Mouse (Mus musculus): ENCODE measurements around the gene Glis2.

Gene Glis2

DNA sequence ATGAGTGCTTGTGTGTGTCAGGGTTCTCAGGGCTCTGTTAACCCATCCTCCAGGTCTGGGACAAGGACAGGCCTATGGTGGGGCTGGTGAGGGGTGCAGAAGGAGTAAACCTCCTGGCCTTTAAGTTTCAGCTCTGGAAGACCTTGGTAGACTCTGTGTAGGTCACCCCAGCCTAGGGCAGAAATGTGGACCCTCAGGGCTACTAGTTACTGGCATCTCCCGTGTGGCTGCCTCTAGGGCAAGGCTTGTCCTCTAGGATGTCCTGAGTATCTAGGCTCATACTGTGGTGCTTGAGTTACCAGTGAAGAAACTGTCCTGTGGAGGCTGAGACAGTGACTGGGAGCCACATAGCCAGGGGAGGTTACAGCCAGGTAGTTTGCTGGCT, 8.9 kb downstream of the Glis2 start:
- DNase-seq (ENCODE audit: low read depth, low spot score), result no peak

- no peak for DNase-seq (ENCODE audit: low read depth, low spot score)
These were observed 9.9 kb downstream of the Glis2 start for GRCm38 (mm10) chr16:4604293-4604837.

DNA sequence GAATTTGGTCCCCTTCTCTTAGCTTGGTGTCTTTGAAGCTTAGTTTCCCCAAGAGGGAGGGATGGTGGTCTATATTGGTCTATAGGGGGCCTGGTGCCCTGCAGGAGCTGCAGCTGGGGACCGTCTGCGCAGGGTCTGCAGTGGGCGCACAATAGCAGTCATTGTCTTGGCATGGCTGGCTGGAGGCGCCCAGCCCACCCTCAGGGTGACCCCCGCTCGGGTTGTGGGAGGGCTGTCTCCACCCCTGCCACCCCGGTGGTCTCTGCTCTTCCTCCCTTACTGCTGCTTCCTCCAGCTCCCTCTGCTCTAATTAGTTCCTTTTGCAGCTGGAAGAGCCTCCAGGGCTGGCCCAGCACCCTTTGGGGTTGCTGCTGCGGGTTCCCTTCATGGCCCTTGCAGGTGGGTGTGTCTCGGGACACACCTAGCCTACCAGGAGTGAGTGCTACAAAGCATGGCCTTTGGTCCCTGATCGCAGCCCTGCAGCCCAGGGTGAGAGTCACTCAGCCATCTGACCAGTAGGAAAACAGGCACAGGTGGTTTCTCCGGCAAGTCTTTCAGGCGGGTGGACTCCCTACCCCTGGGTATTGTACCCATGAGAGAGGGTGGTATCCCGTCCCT, 11.1 kb downstream of the Glis2 start:
- DNase-seq (ENCODE audit: low read depth, low spot score), result no peak

GRCm38 (mm10) chr16:4606431-4607084, 12.0 kb downstream of the Glis2 start:
- DNase-seq (ENCODE audit: low read depth, low spot score), result no peak

DNA sequence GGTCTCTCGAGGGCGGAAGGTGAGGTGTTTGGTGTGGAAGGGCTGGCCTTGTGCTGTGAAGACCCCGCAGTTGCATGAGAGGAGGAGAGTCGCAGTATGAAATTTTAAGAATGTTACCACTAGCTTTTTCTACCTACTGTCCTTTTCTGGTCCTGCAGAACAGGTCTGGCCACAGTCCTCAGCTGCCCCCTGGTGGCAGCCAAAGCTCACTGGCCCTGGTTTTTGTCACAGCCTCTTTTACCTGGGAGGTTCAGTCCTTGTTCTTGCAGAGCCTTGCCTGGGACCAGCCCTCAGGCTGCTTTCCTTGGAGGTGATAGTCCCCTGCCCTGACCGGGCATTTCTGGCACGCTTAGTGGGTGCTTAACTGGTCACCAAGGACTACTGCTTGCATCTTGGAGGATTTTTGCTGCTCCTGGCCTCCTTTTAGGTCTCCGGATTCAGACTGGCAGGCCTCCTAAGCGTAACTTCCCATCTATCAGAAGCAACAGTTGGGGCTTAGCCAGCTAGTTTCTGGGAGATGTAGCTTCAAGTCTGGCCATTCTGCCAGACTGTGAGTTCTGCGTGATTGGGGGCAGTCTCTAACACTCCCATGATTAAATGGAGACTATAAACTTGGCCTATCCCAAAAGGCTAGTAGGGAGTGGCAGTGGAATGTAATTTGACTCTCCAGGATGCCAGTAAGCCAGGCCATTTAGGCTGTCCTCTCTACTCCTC, 13.5 kb downstream of the Glis2 start:
- peak; percentile 83 for DNase-seq (ENCODE audit: low read depth, low spot score)

DNA sequence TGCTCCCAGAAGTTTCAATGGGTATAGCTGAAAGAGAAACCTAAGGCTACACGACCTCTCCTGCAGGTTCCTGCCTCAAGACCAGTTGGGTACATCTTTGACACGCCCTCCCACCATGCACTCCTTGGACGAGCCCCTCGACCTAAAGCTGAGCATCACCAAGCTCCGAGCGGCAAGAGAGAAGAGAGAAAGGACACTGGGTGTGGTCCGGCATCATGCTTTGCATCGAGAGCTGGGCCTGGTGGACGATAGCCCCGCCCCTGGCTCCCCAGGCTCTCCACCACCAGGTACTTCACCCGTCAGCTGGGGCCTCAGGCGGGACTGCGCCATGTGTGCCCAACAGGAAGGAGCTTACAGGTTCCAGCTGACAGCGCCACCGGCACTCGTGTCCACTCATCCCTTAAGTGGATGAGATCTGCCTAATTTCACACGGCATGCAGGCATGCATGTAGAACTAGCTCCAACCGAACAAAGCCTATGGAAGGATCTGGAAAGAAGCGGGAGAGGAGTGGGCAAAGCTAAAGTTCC, 14.1 kb downstream of the Glis2 start:
- no peak for DNase-seq (ENCODE audit: low read depth, low spot score)

DNA sequence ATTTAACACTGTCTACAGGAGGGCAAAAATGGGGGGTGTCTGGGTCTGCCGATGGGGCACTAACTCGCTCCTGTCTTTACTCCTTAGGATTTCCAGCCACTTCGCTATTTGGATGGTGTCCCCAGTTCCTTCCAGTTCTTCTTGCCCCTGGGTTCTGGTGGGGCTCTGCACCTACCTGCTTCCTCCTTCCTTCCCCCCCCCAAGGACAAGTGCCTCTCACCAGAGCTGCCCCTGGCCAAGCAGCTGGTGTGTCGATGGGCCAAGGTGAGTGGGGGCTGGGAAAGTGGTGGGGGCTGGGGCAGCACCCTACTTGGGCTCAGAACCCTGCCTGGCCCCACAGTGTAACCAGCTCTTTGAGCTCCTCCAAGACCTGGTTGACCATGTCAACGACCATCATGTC, 16.7 kb downstream of the Glis2 start:
- no peak for DNase-seq (ENCODE audit: low read depth, low spot score)

- peak; percentile 57 for DNase-seq (ENCODE audit: low read depth, low spot score)
These were observed 17.2 kb downstream of the Glis2 start for GRCm38 (mm10) chr16:4611676-4612075.

- DNase-seq (ENCODE audit: low read depth, low spot score), result no peak
These were observed 19.2 kb downstream of the Glis2 start for GRCm38 (mm10) chr16:4613736-4614135.

- no peak for DNase-seq (ENCODE audit: low read depth, low spot score)
These were observed 20.1 kb downstream of the Glis2 start for GRCm38 (mm10) chr16:4614639-4615038.

DNA sequence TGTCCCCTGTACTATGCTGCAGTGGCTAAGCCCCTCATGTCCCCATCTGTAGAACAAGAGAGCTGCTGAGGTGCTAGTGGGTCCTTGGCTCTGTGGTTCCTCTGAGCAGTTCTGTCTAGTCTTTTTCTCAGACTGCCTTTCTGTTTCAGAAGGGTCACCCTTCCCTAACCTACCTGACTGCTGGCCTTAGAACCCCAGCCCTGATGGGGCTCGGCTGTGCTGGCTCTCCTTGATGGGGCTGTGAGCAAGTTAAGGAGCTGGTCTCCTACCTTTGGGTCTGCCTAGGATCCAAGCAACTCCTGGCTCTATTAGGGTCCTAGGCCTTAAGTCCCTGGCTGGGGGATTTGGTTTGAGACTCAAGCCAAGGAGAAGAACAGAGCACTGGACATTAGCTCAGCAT, 20.8 kb downstream of the Glis2 start:
- no peak for DNase-seq (ENCODE audit: low read depth, low spot score)

DNA sequence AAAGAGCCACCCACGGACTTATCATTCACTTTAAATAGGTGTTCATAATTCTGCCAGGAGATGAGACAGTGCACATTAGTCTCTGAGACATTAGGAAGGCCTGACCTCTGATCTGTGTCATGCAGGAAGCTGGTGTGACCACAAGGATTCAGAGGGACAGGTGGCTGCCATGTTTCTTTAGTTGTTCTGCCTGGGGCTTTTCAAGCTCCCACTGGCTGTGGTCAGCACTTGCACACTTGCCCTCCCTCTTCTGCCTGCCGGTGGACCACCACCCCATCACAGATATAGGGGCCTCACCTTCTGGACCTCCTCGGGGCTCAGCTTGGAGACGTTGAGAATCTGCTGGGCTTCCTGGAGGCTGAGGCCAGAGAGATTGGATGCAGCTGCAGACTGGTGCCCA, 22.3 kb downstream of the Glis2 start:
- no peak for DNase-seq (ENCODE audit: low read depth, low spot score)

DNA sequence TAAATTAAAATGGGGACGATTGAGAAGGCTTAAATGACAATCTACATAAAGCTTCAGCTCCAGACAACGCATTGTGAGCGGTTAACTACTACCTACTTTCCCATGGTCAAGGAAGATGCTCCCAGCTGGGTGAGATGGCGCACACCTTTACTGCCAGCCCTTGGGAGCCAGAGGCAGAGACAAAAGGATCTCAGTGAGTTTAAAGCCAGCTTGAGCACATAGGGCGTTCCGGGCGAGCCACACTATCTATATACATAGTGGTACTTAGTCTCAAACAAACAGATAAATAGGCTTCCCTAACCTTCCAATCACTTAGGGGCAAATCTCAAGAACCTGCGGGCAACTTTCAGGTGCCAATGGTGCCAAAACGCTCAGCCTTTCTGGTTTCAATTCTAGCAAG, 29.6 kb downstream of the Glis2 start:
- DNase-seq (ENCODE audit: low read depth, low spot score), result no peak

DNA sequence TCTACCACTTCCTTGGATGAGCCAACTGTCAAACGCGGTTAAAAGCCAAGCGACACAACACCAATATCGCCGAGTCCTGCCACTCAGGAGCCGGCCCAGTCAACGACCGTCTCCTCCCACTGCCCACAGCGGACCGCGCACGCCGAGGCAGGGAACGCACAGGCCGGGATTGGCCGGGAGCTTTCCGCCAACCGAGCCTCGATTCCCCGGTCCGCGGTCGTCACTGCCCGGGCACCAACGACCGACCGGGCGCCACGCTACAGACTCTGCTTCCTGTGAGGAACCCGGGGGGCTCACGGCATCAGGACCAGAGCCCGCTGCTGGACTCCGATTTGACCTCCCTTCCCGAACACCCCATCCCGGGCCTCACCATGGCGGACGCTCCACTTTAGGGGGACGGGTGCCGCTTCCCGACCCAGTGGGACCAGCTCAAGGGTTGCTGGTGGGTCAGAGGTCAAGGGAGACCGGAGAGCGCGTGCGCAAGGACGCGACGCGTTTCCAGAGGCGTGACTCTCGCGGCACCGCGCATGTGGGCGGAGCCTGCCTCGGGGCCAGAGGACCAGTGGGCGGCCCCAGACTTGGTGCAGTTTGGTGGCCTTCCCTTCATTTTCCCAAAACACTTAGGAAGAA, 30.1 kb downstream of the Glis2 start, which contains the start of gene Pam16:
Pam16 (minus strand) TSS at position 508 of the 630 bp plus-strand sequence.
- DNase-seq (ENCODE audit: low read depth, low spot score), result peak; percentile 93

DNA sequence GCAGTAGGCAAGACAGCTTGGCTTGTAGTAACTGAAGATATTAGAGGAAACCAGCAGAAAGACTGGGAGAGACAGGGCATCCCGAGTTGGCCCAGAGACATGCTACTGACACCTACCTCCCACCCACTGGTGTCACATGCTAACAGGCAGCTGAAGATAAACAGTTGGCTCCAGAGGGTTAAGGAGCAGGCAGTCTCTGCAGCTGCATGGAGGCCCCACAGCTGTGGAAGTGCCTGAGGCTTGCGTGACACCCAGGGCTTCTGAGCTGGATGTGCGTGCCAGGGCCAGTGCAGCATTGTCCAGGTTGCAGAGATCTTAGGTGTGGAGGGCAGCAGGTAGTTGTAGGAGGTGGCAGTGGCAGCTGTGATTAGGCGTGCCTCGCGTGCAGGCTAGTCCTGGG, 32.6 kb downstream of the Glis2 start:
- no peak for DNase-seq (ENCODE audit: low read depth, low spot score)

GRCm38 (mm10) chr16:4628898-4629419, 34.4 kb downstream of the Glis2 start:
- DNase-seq (ENCODE audit: low read depth, low spot score), result peak; percentile 44

- peak; percentile 74 for DNase-seq (ENCODE audit: low read depth, low spot score)
These were observed 35.4 kb downstream of the Glis2 start for GRCm38 (mm10) chr16:4629950-4630349.

DNA sequence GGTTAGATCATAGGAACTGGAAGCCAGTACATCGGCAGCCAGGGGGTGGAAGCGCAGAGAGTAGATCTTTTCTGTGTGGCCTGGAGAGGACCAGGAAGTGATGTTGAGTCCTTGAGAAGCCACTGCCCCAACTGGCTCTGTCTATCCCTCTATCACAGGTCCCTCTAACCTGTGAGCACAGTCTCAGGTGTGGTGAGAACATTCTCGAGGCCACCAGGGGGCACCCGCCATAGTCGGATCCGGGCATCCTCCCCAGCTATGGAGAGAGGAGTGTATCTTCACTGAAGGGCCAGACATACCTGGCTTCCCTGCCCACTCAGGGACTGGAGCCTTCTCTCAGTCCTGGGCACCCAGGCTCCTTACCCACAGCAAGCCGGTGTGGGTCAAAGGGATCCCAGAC, 37.5 kb downstream of the Glis2 start:
- DNase-seq (ENCODE audit: low read depth, low spot score), result peak; percentile 66

DNA sequence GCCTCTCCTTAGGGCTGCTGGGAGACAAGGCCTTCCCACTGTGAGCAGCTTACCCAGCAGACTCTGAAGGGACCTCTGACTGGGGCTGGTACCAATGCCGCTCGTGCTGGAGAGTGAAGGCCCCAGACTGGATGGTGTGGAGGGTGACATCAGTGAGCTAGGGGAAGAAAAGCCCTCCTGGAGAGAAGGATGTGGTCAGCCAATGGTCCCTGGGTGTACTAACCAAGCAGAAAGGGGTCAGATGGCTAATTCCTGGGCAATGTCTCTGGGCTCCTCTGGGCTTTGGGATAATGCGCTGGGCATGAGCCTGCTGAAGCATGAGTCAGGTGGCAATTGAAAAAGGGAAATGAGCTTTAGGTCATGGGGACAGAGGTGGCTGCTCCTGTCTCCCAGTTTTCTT, 39.1 kb downstream of the Glis2 start:
- DNase-seq (ENCODE audit: low read depth, low spot score), result no peak

- no peak for DNase-seq (ENCODE audit: low read depth, low spot score)
These were observed 40.2 kb downstream of the Glis2 start for GRCm38 (mm10) chr16:4634681-4635080.

- no peak for DNase-seq (ENCODE audit: low read depth, low spot score)
These were observed 41.2 kb downstream of the Glis2 start for GRCm38 (mm10) chr16:4635760-4636159.

Measured in ES-CJ7 (cell line).